Mouse (Mus musculus): ENCODE measurements around the gene Prkd1. TPM values are rescaled to one million over a fixed set of nuclear protein-coding genes. Genes with fewer than 3 reads are reported as not detected.

Gene Prkd1
- total and polyA plus RNA-seq, 3 experiments, result 0.05 TPM; not detected in 2

DNA sequence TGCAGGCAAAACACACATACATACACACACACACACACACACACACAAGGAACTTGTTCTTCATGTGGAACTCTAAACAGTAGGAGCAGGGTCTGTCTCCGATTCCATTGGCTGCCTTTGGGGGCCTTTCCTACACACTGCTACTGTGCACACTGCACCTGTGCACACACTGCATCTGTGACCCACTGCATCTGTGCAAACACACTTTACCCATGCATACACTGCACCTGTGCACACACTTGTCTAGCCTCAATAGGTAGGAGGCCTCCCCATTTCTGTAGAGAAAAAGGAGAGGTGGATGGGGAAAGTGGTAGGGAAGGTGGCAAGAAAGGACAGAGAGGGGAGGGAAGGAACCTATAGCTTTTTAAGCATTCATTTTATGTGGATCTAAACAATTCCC, 49.5 kb downstream of the Prkd1 start:
- no peaks in the 10 kb centered on the region for H3K4me1 ChIP-seq (ENCODE audit: insufficient read depth, low read depth, low read length)
- no peaks in the 10 kb centered on the region for H3K36me3 ChIP-seq (replicated peaks)
- no peak for DNase-seq (ENCODE audit: low spot score)
- H3K9me3 ChIP-seq (replicated peaks), result peaks cover 7% of the 10 kb centered on the region
- no peaks in the 10 kb centered on the region for H3K27me3 ChIP-seq (ENCODE audit: insufficient read depth, low read length)
- TF ChIP-seq GATA2 (IDR thresholded peaks at IDR 0.05; ENCODE audit: borderline replicate concordance, low read depth, low read length) (no peak), TAL1 (conservative IDR thresholded peaks at IDR 0.05; ENCODE audit: low read depth, low read length) (no peak), GATA1 (IDR thresholded peaks at IDR 0.05; ENCODE audit: borderline replicate concordance, low read length) (no peak), CTCF (IDR thresholded peaks at IDR 0.05; ENCODE audit: low read depth, low read length) (no peak), POLR2AphosphoS5 (IDR thresholded peaks at IDR 0.05; ENCODE audit: insufficient replicate concordance, low read depth, low read length) (no peak)
- H3K4me3 ChIP-seq (ENCODE audit: low read depth, low read length), result no peak overlapping the region
- ATAC-seq (ENCODE audit: extremely low read depth, insufficient number of reproducible peaks, low FRiP score, poor library complexity, severe bottlenecking), result no peak

GRCm38 (mm10) chr12:50598053-50598988, 50.6 kb downstream of the Prkd1 start:
- Histone ChIP-seq H3K36me3 (replicated peaks) (no peaks in the 10 kb centered on the region), H3K4me3 (ENCODE audit: low read depth, low read length) (no peak overlapping the region), H3K4me1 (ENCODE audit: insufficient read depth, low read depth, low read length) (no peaks in the 10 kb centered on the region), H3K9me3 (replicated peaks) (peaks cover 9% of the 10 kb centered on the region), H3K27me3 (ENCODE audit: insufficient read depth, low read length) (no peaks in the 10 kb centered on the region)
- no peak for ATAC-seq (ENCODE audit: extremely low read depth, insufficient number of reproducible peaks, low FRiP score, poor library complexity, severe bottlenecking)
- TF ChIP-seq GATA2 (IDR thresholded peaks at IDR 0.05; ENCODE audit: borderline replicate concordance, low read depth, low read length) (no peak), POLR2AphosphoS5 (IDR thresholded peaks at IDR 0.05; ENCODE audit: insufficient replicate concordance, low read depth, low read length) (no peak), CTCF (IDR thresholded peaks at IDR 0.05; ENCODE audit: low read depth, low read length) (no peak), TAL1 (conservative IDR thresholded peaks at IDR 0.05; ENCODE audit: low read depth, low read length) (no peak), GATA1 (IDR thresholded peaks at IDR 0.05; ENCODE audit: borderline replicate concordance, low read length) (no peak)
- DNase-seq (ENCODE audit: low spot score), result no peak

GRCm38 (mm10) chr12:50597467-50597866, 51.4 kb downstream of the Prkd1 start:
- Histone ChIP-seq H3K36me3 (replicated peaks) (no peaks in the 10 kb centered on the region), H3K27me3 (ENCODE audit: insufficient read depth, low read length) (no peaks in the 10 kb centered on the region), H3K4me3 (ENCODE audit: low read depth, low read length) (no peak overlapping the region), H3K4me1 (ENCODE audit: insufficient read depth, low read depth, low read length) (no peaks in the 10 kb centered on the region), H3K9me3 (replicated peaks) (peaks cover 9% of the 10 kb centered on the region)
- DNase-seq (ENCODE audit: low spot score), result no peak
- no peak for ATAC-seq (ENCODE audit: extremely low read depth, insufficient number of reproducible peaks, low FRiP score, poor library complexity, severe bottlenecking)
- TF ChIP-seq POLR2AphosphoS5 (IDR thresholded peaks at IDR 0.05; ENCODE audit: insufficient replicate concordance, low read depth, low read length), result no peak
- TF ChIP-seq CTCF (IDR thresholded peaks at IDR 0.05; ENCODE audit: low read depth, low read length), result no peak
- TF ChIP-seq GATA2 (IDR thresholded peaks at IDR 0.05; ENCODE audit: borderline replicate concordance, low read depth, low read length), result no peak
- no peak for TF ChIP-seq TAL1 (conservative IDR thresholded peaks at IDR 0.05; ENCODE audit: low read depth, low read length)
- no peak for TF ChIP-seq GATA1 (IDR thresholded peaks at IDR 0.05; ENCODE audit: borderline replicate concordance, low read length)

DNA sequence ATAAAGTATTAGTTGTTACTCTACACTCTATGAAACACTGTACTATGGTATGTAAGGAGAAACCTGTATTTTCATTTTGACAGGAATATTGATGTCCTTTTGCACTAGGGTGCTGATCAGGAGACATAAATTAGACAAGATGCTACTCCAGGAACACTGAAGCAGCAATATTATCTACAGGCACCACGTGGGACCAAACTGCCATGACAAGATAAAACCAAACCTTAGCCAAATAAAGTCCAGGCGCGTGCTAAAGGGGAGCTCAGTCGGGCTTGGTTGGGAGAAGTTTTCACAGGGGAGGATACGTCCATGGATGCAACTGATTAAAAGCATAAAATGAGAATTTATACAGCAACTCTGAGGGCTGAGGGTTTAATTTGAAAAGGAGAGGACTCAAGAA, 53.1 kb downstream of the Prkd1 start:
- Histone ChIP-seq H3K4me3 (ENCODE audit: low read depth, low read length) (no peak overlapping the region), H3K4me1 (ENCODE audit: insufficient read depth, low read depth, low read length) (no peaks in the 10 kb centered on the region), H3K9me3 (replicated peaks) (peaks cover 9% of the 10 kb centered on the region), H3K27me3 (ENCODE audit: insufficient read depth, low read length) (no peaks in the 10 kb centered on the region), H3K36me3 (replicated peaks) (no peaks in the 10 kb centered on the region)
- DNase-seq (ENCODE audit: low spot score) (no peak), ATAC-seq (ENCODE audit: extremely low read depth, insufficient number of reproducible peaks, low FRiP score, poor library complexity, severe bottlenecking) (no peak)
- no peak for TF ChIP-seq GATA2 (IDR thresholded peaks at IDR 0.05; ENCODE audit: borderline replicate concordance, low read depth, low read length)
- TF ChIP-seq GATA1 (IDR thresholded peaks at IDR 0.05; ENCODE audit: borderline replicate concordance, low read length), result no peak
- TF ChIP-seq CTCF (IDR thresholded peaks at IDR 0.05; ENCODE audit: low read depth, low read length), result no peak

GRCm38 (mm10) chr12:50594506-50594905, 54.4 kb downstream of the Prkd1 start:
- Histone ChIP-seq H3K9me3 (replicated peaks) (peaks cover 9% of the 10 kb centered on the region), H3K27me3 (ENCODE audit: insufficient read depth, low read length) (no peaks in the 10 kb centered on the region), H3K36me3 (replicated peaks) (no peaks in the 10 kb centered on the region), H3K4me1 (ENCODE audit: insufficient read depth, low read depth, low read length) (no peaks in the 10 kb centered on the region), H3K4me3 (ENCODE audit: low read depth, low read length) (no peak overlapping the region)
- ATAC-seq (ENCODE audit: extremely low read depth, insufficient number of reproducible peaks, low FRiP score, poor library complexity, severe bottlenecking), result no peak
- no peak for TF ChIP-seq GATA2 (IDR thresholded peaks at IDR 0.05; ENCODE audit: borderline replicate concordance, low read depth, low read length)
- DNase-seq (ENCODE audit: low spot score), result no peak

- Histone ChIP-seq H3K36me3 (replicated peaks) (no peaks in the 10 kb centered on the region), H3K27me3 (ENCODE audit: insufficient read depth, low read length) (no peaks in the 10 kb centered on the region), H3K9me3 (replicated peaks) (peaks cover 5% of the 10 kb centered on the region), H3K4me1 (ENCODE audit: insufficient read depth, low read depth, low read length) (no peaks in the 10 kb centered on the region), H3K4me3 (ENCODE audit: low read depth, low read length) (no peak overlapping the region)
- DNase-seq (ENCODE audit: low spot score) (no peak), ATAC-seq (ENCODE audit: extremely low read depth, insufficient number of reproducible peaks, low FRiP score, poor library complexity, severe bottlenecking) (no peak)
- no peak for TF ChIP-seq GATA2 (IDR thresholded peaks at IDR 0.05; ENCODE audit: borderline replicate concordance, low read depth, low read length)
- TF ChIP-seq POLR2AphosphoS5 (IDR thresholded peaks at IDR 0.05; ENCODE audit: insufficient replicate concordance, low read depth, low read length), result no peak
- no peak for TF ChIP-seq GATA1 (IDR thresholded peaks at IDR 0.05; ENCODE audit: borderline replicate concordance, low read length)
- TF ChIP-seq TAL1 (conservative IDR thresholded peaks at IDR 0.05; ENCODE audit: low read depth, low read length), result no peak
- no peak for TF ChIP-seq CTCF (IDR thresholded peaks at IDR 0.05; ENCODE audit: low read depth, low read length)
Measured at GRCm38 (mm10) chr12:50593481-50593880, 55.4 kb downstream of the Prkd1 start.

Measured in G1E (cell line).